Mouse (Mus musculus): ENCODE data around the gene Dgkk. TPM values are rescaled to one million over a fixed set of nuclear protein-coding genes. Genes with fewer than 3 reads are reported as not detected.
A peak's percentile ranks its signal among the peaks of the same experiment; 100 is the strongest.
"Not testable (repeated sequence)": the region's sequence is repeated elsewhere in the genome, so short reads cannot be mapped to it uniquely, and the experiment has no call there.

Dgkk gene
- polyA plus RNA-seq, 2 experiments = 0.55 to 0.98 TPM

- no peaks in the 10 kb centered on the region for H3K4me1 ChIP-seq (ENCODE audit: control insufficient read depth, insufficient read depth, low read length)
- H3K9me3 ChIP-seq (ENCODE audit: control insufficient read depth, low read length) = no peaks in the 10 kb centered on the region
- TF ChIP-seq POLR2A (IDR thresholded peaks at IDR 0.05; ENCODE audit: borderline replicate concordance, extremely low read depth, insufficient read depth, insufficient read length) = no peak
- no peak for ATAC-seq (ENCODE audit: low FRiP score, low read depth)
- H3K27ac ChIP-seq (replicated peaks; ENCODE audit: low read depth, low read length) = no peak overlapping the region
- H3K4me3 ChIP-seq (replicated peaks; ENCODE audit: low read length) = no peak overlapping the region
- no peaks in the 10 kb centered on the region for H3K27me3 ChIP-seq (ENCODE audit: control insufficient read depth, insufficient read depth, low read length)
- no peak overlapping the region for H3K4me2 ChIP-seq (replicated peaks; ENCODE audit: low read depth, low read length, severe bottlenecking)
- no peak for DNase-seq (ENCODE audit: low spot score)
- H3K36me3 ChIP-seq (ENCODE audit: control insufficient read depth, insufficient read depth, low read length) = no peaks in the 10 kb centered on the region
- H3K9ac ChIP-seq (ENCODE audit: low read depth, low read length, severe bottlenecking) = no peak overlapping the region
- 49% methylated on average over 5 of the region's 5 CpGs for WGBS
These were observed 114.8 kb downstream of the Dgkk start for GRCm38 (mm10) chrX:6893933-6894332.

- 83% methylated on average over 2 of the region's 2 CpGs for WGBS
- no peak for DNase-seq (ENCODE audit: low spot score)
- no peak overlapping the region for H3K27ac ChIP-seq (replicated peaks; ENCODE audit: low read depth, low read length)
- no peaks in the 10 kb centered on the region for H3K27me3 ChIP-seq (ENCODE audit: control insufficient read depth, insufficient read depth, low read length)
- no peak for TF ChIP-seq POLR2A (IDR thresholded peaks at IDR 0.05; ENCODE audit: borderline replicate concordance, extremely low read depth, insufficient read depth, insufficient read length)
- H3K4me1 ChIP-seq (ENCODE audit: control insufficient read depth, insufficient read depth, low read length) = no peaks in the 10 kb centered on the region
- ATAC-seq (ENCODE audit: low FRiP score, low read depth) = no peak
- no peak overlapping the region for H3K4me3 ChIP-seq (replicated peaks; ENCODE audit: low read length)
- H3K9me3 ChIP-seq (ENCODE audit: control insufficient read depth, low read length) = no peaks in the 10 kb centered on the region
- no peaks in the 10 kb centered on the region for H3K36me3 ChIP-seq (ENCODE audit: control insufficient read depth, insufficient read depth, low read length)
- H3K4me2 ChIP-seq (replicated peaks; ENCODE audit: low read depth, low read length, severe bottlenecking) = no peak overlapping the region
- H3K9ac ChIP-seq (ENCODE audit: low read depth, low read length, severe bottlenecking) = no peak overlapping the region
These were observed 131.9 kb downstream of the Dgkk start for GRCm38 (mm10) chrX:6911047-6911446.

- Histone ChIP-seq H3K4me3 (replicated peaks; ENCODE audit: low read length) (no peak overlapping the region), H3K4me2 (replicated peaks; ENCODE audit: low read depth, low read length, severe bottlenecking) (no peak overlapping the region), H3K9ac (ENCODE audit: low read depth, low read length, severe bottlenecking) (no peak overlapping the region), H3K36me3 (ENCODE audit: control insufficient read depth, insufficient read depth, low read length) (no peaks in the 10 kb centered on the region), H3K9me3 (ENCODE audit: control insufficient read depth, low read length) (no peaks in the 10 kb centered on the region), H3K4me1 (ENCODE audit: control insufficient read depth, insufficient read depth, low read length) (no peaks in the 10 kb centered on the region), H3K27me3 (ENCODE audit: control insufficient read depth, insufficient read depth, low read length) (no peaks in the 10 kb centered on the region), H3K27ac (replicated peaks; ENCODE audit: low read depth, low read length) (no peak overlapping the region)
- peak; percentile 42 for DNase-seq (ENCODE audit: low spot score)
- peak; percentile 57; the same call in 1 of the 2 replicates for ATAC-seq (ENCODE audit: low FRiP score, low read depth)
- 53% methylated on average over 5 of the region's 5 CpGs for WGBS
- no peak for TF ChIP-seq POLR2A (IDR thresholded peaks at IDR 0.05; ENCODE audit: borderline replicate concordance, extremely low read depth, insufficient read depth, insufficient read length)
These were observed 143.1 kb downstream of the Dgkk start for GRCm38 (mm10) chrX:6922165-6922564.

GRCm38 (mm10) chrX:6926224-6926623 lies 147.1 kb downstream of the Dgkk start:
- ATAC-seq (ENCODE audit: low FRiP score, low read depth) (no peak), DNase-seq (ENCODE audit: low spot score) (no peak)
- TF ChIP-seq POLR2A (IDR thresholded peaks at IDR 0.05; ENCODE audit: borderline replicate concordance, extremely low read depth, insufficient read depth, insufficient read length) = no peak
- H3K4me2 ChIP-seq (replicated peaks; ENCODE audit: low read depth, low read length, severe bottlenecking) = no peak overlapping the region
- no peaks in the 10 kb centered on the region for H3K9me3 ChIP-seq (ENCODE audit: control insufficient read depth, low read length)
- H3K4me3 ChIP-seq (replicated peaks; ENCODE audit: low read length) = no peak overlapping the region
- H3K36me3 ChIP-seq (ENCODE audit: control insufficient read depth, insufficient read depth, low read length) = no peaks in the 10 kb centered on the region
- H3K4me1 ChIP-seq (ENCODE audit: control insufficient read depth, insufficient read depth, low read length) = no peaks in the 10 kb centered on the region
- H3K27ac ChIP-seq (replicated peaks; ENCODE audit: low read depth, low read length) = no peak overlapping the region
- WGBS = 68% methylated on average over 4 of the region's 4 CpGs
- H3K27me3 ChIP-seq (ENCODE audit: control insufficient read depth, insufficient read depth, low read length) = no peaks in the 10 kb centered on the region
- H3K9ac ChIP-seq (ENCODE audit: low read depth, low read length, severe bottlenecking) = no peak overlapping the region

GRCm38 (mm10) chrX:6968598-6968997 lies 189.5 kb downstream of the Dgkk start:
- no peak overlapping the region for H3K9ac ChIP-seq (ENCODE audit: low read depth, low read length, severe bottlenecking)
- DNase-seq (ENCODE audit: low spot score) = no peak

GRCm38 (mm10) chrX:6971956-6972355 lies 192.8 kb downstream of the Dgkk start:
- no peaks in the 10 kb centered on the region for H3K27me3 ChIP-seq (ENCODE audit: control insufficient read depth, insufficient read depth, low read length)
- H3K36me3 ChIP-seq (ENCODE audit: control insufficient read depth, insufficient read depth, low read length) = no peaks in the 10 kb centered on the region
- ATAC-seq (ENCODE audit: low FRiP score, low read depth) = no peak
- DNase-seq (ENCODE audit: low spot score) = no peak
- no peak overlapping the region for H3K27ac ChIP-seq (replicated peaks; ENCODE audit: low read depth, low read length)
- H3K4me2 ChIP-seq (replicated peaks; ENCODE audit: low read depth, low read length, severe bottlenecking) = no peak overlapping the region
- 64% methylated on average over 1 of the region's 1 CpGs for WGBS
- no peaks in the 10 kb centered on the region for H3K4me1 ChIP-seq (ENCODE audit: control insufficient read depth, insufficient read depth, low read length)
- no peak for TF ChIP-seq POLR2A (IDR thresholded peaks at IDR 0.05; ENCODE audit: borderline replicate concordance, extremely low read depth, insufficient read depth, insufficient read length)
- no peak overlapping the region for H3K9ac ChIP-seq (ENCODE audit: low read depth, low read length, severe bottlenecking)
- H3K9me3 ChIP-seq (ENCODE audit: control insufficient read depth, low read length) = no peaks in the 10 kb centered on the region
- no peak overlapping the region for H3K4me3 ChIP-seq (replicated peaks; ENCODE audit: low read length)

More at GRCm38 (mm10) chrX:6968598-6968997, 189.5 kb downstream of the Dgkk start:
- Histone ChIP-seq H3K27ac (replicated peaks; ENCODE audit: low read depth, low read length) (no peak overlapping the region), H3K4me1 (ENCODE audit: control insufficient read depth, insufficient read depth, low read length) (no peaks in the 10 kb centered on the region), H3K36me3 (ENCODE audit: control insufficient read depth, insufficient read depth, low read length) (no peaks in the 10 kb centered on the region), H3K4me2 (replicated peaks; ENCODE audit: low read depth, low read length, severe bottlenecking) (no peak overlapping the region), H3K27me3 (ENCODE audit: control insufficient read depth, insufficient read depth, low read length) (no peaks in the 10 kb centered on the region), H3K4me3 (replicated peaks; ENCODE audit: low read length) (no peak overlapping the region), H3K9me3 (ENCODE audit: control insufficient read depth, low read length) (no peaks in the 10 kb centered on the region)
- WGBS = 88% methylated on average over 3 of the region's 3 CpGs
- TF ChIP-seq POLR2A (IDR thresholded peaks at IDR 0.05; ENCODE audit: borderline replicate concordance, extremely low read depth, insufficient read depth, insufficient read length) = no peak
- no peak for ATAC-seq (ENCODE audit: low FRiP score, low read depth)

- H3K9me3 ChIP-seq (ENCODE audit: control insufficient read depth, low read length); H3K36me3 ChIP-seq (ENCODE audit: control insufficient read depth, insufficient read depth, low read length); H3K27ac ChIP-seq (replicated peaks; ENCODE audit: low read depth, low read length); DNase-seq (ENCODE audit: low spot score); H3K27me3 ChIP-seq (ENCODE audit: control insufficient read depth, insufficient read depth, low read length); H3K9ac ChIP-seq (ENCODE audit: low read depth, low read length, severe bottlenecking); H3K4me3 ChIP-seq (replicated peaks; ENCODE audit: low read length); ATAC-seq (ENCODE audit: low FRiP score, low read depth); H3K4me1 ChIP-seq (ENCODE audit: control insufficient read depth, insufficient read depth, low read length); H3K4me2 ChIP-seq (replicated peaks; ENCODE audit: low read depth, low read length, severe bottlenecking): not testable (repeated sequence)
- WGBS = 87% methylated on average over 2 of the region's 4 CpGs
These were observed 204.8 kb downstream of the Dgkk start for GRCm38 (mm10) chrX:6983916-6984315.
